Mouse (Mus musculus): ENCODE results near the gene Tmem238.
"Not testable (repeated sequence)": the region's sequence is repeated elsewhere in the genome, so short reads cannot be mapped to it uniquely, and the experiment has no call there.

Tmem238 gene

DNA sequence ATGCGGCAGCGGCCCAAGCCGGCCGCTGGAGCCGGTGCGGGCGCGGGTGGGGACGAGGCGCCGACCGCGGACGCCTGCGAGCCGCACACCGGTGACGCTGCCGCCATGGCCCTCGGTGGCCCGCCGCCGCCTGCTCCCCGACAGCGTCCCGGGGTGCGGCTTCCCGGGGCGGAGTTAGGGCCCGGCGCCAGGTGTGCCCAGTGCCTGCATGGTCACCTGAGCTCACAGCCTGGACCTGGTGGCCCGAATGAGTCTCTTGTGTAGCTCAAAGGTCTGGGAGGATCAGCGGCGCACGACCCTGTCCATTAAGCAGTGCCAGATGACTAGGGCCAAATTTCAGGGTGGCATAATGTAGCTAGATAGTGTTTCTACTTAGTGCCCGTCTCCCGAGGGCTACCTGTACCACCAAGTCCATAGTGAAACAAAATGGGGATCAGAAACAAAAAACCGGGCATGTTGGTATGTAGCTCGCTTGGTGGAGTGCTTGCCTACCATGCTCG, at the start of gene Tmem238:
Gene Tmem238 (minus strand): TSS at position 221 of the 500 bp plus-strand sequence.
- in situ Hi-C loops (cut with MboI; ENCODE audit: low pct_unique_long_range_greater_than_20kb in 1 of 2, low sequenced_read_pairs in 2 of 2, unreplicated experiment in 1 of 2), result no loop called here

DNA sequence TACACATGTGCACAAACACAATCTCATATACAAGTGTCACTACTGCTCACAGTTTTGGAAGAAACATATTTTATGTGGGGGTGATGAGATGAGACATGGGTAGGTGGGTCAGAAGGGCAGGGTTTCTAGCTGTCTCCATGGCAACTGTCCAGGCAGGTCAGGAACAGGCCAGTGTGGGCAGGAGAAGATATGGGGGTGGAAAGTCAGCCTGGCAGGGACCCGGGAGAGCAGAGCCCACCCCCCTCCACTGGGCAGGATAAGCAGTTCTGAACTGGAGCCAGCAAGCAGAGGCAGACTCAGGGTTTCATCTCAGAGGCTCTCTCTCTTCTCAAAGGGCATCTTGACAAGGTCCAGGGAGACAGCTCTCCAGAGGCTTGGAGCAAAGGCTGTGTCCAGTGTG, 48.2 kb upstream of the Tmem238 start:
- in situ Hi-C loops (cut with MboI; ENCODE audit: low pct_unique_long_range_greater_than_20kb in 1 of 2, low sequenced_read_pairs in 2 of 2, unreplicated experiment in 1 of 2), result no loop called here

DNA sequence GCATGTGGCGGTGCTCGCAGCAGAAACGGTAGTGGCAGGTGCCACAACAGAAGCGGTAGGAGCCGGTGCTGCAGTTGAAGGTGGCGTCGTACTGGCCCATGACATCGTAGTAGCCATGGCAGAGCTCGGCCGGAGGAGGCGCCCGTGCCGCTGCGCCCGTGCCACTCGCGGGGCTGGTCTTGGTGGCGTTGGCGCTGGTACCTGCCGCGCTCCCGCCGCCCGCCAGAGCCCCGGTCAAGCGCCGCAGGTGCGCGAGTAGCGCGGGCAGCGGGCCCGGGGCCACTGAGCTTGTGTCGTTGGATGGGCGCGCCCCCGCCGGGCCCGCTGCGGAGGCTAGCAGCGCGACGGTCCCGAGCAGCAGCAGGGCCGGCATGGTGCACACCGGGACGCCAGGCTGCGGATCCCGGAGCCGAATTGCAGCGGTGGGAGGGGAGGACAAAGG, 46.9 kb upstream of the Tmem238 start:
- in situ Hi-C loops (cut with MboI; ENCODE audit: low pct_unique_long_range_greater_than_20kb in 1 of 2, low sequenced_read_pairs in 2 of 2, unreplicated experiment in 1 of 2), result no loop called here

DNA sequence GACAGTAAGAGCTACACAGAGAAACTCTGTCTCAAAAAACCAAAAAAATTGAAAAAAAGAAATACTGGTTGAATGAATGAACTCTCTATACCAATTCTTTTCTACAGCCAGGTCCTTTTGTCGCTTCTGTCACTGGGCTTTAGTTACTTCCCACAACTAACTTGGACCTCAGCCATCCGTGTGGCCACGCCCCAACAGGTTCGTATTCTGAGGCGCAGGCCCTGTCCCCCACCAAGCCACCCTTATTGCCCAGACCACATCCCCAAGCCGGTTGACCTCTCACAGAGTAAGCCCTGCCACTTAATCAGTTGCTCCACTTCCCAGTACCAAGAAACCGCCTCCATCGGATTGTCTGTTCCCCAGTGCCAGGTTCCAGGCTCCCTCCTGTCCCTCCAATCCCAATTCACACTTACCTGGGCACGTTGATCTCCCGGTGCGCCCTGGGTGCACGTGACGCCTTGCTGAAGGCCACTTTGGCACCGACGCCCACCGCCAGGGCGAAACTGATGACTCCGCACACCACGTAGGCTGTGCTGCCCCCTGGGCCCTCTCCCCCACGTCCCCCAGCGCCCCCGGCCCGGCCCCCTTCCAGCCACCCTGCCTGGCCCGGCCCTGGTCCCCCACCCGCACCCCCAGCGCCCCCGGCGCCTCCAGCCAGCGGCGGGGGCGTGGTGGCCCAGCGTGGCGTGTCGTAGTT, 46.3 kb upstream of the Tmem238 start:
- in situ Hi-C loops (cut with MboI; ENCODE audit: low pct_unique_long_range_greater_than_20kb in 1 of 2, low sequenced_read_pairs in 2 of 2, unreplicated experiment in 1 of 2), result no loop called here

DNA sequence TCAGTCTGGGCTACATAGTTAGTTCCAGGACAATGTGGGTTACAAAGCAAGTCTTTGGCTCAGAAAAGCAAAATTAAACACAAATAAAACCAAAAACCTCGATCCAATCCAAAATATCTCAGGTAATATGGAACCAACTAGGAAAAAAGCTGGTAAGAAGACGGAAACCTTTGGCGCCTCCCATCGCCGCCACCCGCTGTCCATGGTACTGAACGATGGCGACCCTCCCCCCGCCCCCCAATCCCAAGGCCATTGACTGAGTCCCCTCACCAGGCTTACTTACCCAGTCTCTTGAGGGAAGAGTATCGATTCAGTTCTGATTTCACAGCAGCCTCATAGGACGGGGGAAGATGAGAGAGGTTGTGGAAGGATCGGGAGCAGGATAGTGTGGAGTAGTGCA, 41.0 kb upstream of the Tmem238 start:
- in situ Hi-C loops (cut with MboI; ENCODE audit: low pct_unique_long_range_greater_than_20kb in 1 of 2, low sequenced_read_pairs in 2 of 2, unreplicated experiment in 1 of 2), result no loop called here

DNA sequence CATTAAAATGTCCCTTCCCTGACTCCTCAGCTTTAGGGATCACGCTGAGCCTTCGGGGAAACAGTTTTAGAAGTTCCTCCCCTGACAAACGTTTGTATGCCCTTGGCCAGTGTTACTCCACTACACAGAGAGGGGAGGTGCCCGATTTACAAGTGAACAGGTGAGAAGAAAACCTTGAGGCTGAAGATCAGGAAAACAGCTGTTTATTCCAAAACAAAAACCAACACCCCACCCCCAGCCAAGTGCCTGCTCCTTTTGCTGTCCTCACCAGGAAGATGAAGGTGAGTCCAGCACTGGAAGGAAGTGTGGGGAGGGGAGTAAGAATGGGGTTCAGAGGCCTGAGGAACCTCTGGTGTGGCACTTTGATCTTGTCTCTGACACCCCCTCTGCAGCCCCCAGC, 35.9 kb upstream of the Tmem238 start:
- in situ Hi-C loops (cut with MboI; ENCODE audit: low pct_unique_long_range_greater_than_20kb in 1 of 2, low sequenced_read_pairs in 2 of 2, unreplicated experiment in 1 of 2), result no loop called here

DNA sequence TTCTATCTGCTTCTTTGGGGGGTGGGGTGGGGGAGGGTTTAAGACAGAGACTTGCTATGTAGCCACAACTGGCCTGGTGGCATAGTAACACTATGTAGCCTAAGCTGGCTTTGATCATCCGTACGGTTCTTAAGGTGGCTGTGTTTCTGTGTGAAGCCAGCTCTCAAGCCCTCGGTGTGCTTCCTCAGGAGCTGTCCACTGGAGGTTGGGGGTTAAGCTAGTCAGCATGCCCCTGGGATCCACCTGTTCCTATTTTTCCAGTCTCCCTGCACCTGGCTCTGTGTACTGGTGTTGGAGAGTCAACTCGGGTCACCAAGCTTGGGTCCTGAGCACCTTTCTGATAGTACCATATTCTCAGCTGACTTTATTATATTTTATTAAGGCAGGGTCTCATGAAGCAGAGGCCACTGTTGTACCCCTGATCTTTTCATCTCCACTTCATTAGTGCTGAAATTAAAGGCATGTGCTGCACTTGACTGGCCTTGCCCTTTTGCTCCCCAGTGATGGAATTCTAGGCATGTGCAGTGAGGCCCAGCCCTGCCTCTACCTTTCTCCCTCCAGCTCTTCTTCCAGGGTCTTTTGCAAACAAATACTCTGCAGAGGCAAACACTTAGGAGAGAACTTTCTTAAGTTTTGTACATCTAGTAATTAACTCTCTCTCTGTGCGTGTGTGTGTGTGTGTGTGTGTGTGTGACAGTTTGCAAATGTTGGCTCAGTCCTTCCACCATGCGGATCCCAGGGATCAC, 32.9 kb upstream of the Tmem238 start:
- in situ Hi-C loops (cut with MboI; ENCODE audit: low pct_unique_long_range_greater_than_20kb in 1 of 2, low sequenced_read_pairs in 2 of 2, unreplicated experiment in 1 of 2), result no loop called here

DNA sequence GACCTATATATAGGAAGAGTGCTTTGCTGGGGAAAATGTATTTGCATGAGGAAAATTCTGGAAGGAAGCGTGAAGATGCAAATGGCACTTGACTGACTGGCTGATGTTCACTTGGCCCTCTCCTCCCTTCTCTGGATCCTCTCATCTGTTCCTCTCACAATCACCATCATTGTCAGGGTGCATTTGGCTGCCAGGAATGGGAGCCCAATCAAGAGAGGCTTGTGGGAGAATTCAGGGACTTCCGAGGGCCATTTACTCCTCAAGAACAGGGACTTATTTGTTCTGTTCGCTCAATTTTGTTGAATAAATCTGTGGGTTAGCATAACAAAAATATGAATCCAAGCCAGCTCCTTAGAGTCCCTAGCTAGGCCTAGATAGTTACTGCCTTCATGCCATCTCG, 32.2 kb upstream of the Tmem238 start:
- in situ Hi-C loops (cut with MboI; ENCODE audit: low pct_unique_long_range_greater_than_20kb in 1 of 2, low sequenced_read_pairs in 2 of 2, unreplicated experiment in 1 of 2), result no loop called here

DNA sequence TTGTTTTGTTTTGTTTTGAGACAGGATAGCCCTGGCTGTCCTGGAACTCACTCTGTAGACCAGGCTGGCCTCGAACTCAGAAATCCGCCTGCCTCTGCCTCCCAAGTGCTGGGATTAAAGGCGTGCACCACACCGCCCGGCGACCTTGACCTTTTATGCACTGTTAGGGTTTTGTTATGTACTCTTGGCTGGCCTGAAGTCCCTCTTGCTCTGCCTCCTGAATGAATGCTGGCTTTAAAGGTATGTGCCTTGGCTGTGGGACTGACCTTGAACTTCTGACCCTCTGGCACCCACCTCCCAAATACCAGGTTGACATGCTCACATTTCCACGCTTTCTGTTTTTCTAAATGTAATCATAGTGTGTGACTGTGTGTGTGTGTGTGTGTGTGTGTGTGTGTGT, 31.5 kb upstream of the Tmem238 start:
- in situ Hi-C loops (cut with MboI; ENCODE audit: low pct_unique_long_range_greater_than_20kb in 1 of 2, low sequenced_read_pairs in 2 of 2, unreplicated experiment in 1 of 2), result not testable (repeated sequence)

DNA sequence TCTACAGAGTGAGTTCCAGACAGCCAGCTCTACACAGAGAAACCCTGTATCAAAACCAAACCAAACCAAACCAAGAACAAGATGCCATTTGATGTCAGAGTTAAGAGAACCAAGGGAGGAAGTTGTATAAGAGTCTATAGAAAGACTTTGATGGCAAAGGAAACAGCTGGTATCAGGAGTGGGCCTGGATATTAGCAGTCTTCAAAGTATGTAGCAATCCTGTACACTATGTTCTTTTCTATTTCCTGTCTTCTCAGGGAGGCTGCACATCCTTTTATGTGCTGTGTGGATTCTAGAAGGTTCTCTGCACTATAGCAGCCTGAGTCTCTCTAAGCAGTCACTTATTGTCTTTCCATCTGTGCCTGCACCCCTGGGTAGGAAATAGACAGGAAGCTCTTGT, 27.1 kb upstream of the Tmem238 start:
- in situ Hi-C loops (cut with MboI; ENCODE audit: low pct_unique_long_range_greater_than_20kb in 1 of 2, low sequenced_read_pairs in 2 of 2, unreplicated experiment in 1 of 2), result no loop called here

DNA sequence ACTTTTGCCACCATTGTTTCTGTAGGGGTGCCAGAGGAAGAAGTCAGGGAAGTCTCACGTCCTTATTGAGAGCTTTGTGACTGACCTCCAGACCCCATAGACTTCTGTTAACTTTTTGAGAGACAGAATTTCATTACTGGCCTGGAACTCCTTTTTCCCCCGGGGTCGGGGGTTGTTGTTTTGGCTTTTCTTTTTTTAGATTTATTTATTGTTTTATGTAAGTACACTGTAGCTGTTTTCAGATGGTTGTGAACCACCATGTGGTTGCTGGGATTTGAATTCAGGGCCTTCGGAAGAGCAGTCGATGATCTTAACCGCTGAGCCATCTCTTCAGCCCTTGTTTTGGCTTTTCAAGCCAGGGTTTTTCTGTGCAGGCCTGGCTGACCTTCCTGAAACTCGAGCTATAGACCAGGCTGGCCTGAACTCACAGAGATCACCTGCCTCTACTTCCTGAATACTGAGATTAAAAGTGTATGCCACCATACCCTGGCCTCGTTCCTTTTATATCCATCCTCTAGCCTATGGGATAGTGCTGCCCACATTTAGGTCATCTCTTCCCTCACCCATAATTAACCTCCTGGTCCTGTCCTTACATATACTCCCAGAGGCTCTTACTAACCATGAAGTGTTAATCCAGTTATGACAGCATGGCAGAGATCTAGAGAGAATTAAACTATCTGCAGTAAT, 23.8 kb upstream of the Tmem238 start:
- in situ Hi-C loops (cut with MboI; ENCODE audit: low pct_unique_long_range_greater_than_20kb in 1 of 2, low sequenced_read_pairs in 2 of 2, unreplicated experiment in 1 of 2), result no loop called here

DNA sequence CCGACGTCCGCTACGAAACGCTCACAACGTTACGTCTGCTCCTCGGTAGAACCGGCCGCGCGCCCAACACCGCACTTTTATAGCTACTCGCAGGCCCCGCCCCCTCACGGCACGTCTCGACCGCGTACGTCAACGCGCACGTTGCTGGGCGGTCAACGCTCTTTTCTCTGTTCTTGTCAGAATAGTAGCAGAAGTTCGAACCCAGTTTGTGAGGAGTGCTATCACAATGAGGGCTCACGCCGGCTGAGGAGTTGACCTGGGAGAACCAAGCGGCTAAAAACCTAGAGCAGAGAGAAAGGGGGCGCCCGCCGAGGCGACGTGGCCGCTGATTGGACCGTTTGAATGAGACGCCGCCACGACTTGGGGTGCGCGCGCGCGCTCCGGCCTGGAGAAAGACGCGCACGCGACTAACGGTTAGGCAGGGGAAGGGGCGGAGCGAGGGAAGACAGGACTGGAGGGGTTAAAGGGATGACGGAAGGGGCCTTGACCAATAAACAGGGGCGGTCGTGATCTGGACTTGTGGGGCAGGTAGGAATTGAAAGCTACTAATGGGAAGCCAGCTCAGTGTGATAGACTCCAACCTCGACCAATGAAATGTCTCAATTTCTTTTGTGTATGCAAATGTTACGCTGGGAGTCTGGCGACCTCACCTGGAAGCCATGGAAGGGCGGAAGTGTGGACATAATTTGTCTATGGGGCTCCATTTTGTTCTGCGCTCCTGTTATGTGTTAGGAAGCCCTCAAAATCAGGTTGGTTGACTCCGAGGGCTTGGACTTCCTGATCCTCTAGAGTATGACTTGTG, 23.0 kb upstream of the Tmem238 start, which contains the start of gene Ube2s:
Gene Ube2s (minus strand): TSS at position 288 of the 802 bp plus-strand sequence.
- in situ Hi-C loops (cut with MboI; ENCODE audit: low pct_unique_long_range_greater_than_20kb in 1 of 2, low sequenced_read_pairs in 2 of 2, unreplicated experiment in 1 of 2), result no loop called here

DNA sequence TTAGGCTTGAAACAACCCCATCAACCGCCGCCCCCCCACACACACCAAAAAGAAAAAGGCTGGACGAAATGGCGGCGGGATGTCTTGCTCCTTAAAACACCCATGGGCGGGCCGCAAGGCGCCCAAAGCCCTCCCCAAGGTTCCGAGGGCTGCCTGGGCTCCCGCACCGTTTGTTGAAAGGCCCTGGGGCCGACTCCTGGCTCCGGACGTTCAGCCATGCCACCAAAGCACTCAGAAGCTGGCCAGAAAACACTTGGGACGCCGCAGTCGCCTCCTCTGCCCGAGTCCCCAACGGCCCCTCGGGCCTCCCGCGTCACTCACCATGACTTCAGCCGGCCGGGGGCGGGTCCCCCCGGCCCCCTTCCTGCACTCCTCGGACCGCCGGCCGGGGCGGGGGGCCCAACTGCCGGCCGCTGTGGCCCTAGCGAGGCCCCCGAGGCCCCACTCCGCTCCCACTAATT, 22.4 kb upstream of the Tmem238 start:
- in situ Hi-C loops (cut with MboI; ENCODE audit: low pct_unique_long_range_greater_than_20kb in 1 of 2, low sequenced_read_pairs in 2 of 2, unreplicated experiment in 1 of 2), result no loop called here

DNA sequence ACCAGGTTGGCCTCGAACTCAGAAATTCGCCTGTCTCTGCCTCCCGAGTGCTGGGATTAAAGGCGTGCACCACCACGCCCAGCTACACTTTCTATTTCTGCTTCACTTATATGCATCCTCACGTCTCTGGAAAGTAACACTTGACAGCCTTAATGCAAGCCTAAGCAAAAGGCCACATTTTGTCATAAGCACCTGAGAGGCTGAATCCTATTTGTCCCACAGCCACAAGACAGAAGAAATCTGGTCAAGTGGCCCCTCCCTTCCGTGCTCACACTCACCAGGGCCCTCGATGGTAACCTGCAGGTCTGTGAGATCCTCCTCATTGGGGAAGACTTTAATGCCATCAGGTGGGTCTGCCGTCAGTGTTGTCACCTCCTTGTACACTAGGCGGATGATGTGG, 21.7 kb upstream of the Tmem238 start:
- in situ Hi-C loops (cut with MboI; ENCODE audit: low pct_unique_long_range_greater_than_20kb in 1 of 2, low sequenced_read_pairs in 2 of 2, unreplicated experiment in 1 of 2), result not testable (repeated sequence)

DNA sequence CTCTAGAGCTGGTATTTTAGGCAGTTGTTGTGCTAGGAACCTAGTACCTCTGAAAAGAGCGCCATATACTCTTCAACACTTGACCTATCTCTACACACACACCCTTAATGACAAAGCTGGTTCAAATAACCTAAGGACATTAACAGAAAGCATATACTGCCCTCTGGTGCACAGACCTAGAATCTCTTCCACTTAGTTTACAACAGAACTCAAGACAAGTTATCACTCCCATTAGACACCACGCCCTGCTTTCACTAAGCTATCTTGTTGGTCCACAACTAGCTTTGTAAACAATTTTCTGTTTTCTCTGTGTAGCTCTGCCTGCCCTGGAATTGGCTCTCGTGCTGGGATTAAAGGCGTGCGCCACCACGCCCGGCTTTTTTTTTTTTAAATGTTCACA, 17.3 kb upstream of the Tmem238 start:
- in situ Hi-C loops (cut with MboI; ENCODE audit: low pct_unique_long_range_greater_than_20kb in 1 of 2, low sequenced_read_pairs in 2 of 2, unreplicated experiment in 1 of 2), result no loop called here

DNA sequence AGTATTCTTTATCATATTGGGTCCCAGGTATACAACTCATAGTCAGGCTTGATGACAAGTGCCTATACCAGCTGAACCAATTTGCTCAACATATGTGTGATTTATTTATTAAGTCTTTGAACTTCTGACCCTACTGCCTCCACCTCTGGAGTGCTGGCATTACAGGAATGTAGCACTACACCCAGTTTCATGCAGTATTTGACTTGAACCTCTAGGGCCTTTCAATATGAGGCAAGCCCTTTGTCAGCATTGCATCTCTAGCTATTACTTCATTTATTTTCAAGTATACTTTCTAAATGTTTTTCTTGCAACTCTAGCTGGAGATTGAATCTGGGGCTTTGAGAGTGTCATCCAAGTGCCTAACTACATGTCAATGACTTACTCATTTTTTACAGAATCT, 12.8 kb upstream of the Tmem238 start:
- in situ Hi-C loops (cut with MboI; ENCODE audit: low pct_unique_long_range_greater_than_20kb in 1 of 2, low sequenced_read_pairs in 2 of 2, unreplicated experiment in 1 of 2), result no loop called here

DNA sequence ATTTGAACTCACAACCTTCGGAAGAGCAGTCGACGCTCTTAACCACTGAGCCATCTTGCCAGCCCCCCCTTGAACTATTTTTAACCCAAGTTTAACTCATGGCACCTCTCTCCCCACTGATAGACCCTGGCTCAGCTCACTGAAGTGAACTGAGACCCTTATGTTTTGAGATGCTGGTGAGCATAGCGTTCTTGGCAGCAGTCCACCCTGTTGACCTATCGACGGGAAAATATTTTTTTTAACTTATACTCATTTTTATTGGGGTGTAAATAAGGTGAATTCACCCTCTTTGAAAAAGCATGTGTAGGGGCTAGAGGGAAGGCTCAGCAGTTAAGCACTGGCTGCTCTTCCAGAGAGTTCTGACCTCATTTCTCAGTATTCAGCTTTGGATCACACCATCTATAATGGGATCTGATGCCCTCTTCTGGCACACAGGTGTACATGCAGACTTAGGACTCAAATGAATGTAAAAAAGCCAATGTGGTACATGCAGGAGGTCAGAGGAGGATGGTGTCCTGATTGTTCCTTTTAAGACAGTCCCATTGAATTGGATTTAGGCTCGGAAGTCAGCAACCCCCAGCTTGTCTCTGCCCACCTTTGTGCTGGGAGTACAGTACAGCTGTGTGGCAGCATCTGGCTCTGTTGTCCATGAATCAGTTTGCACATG, 6.4 kb upstream of the Tmem238 start:
- in situ Hi-C loops (cut with MboI; ENCODE audit: low pct_unique_long_range_greater_than_20kb in 1 of 2, low sequenced_read_pairs in 2 of 2, unreplicated experiment in 1 of 2), result no loop called here

DNA sequence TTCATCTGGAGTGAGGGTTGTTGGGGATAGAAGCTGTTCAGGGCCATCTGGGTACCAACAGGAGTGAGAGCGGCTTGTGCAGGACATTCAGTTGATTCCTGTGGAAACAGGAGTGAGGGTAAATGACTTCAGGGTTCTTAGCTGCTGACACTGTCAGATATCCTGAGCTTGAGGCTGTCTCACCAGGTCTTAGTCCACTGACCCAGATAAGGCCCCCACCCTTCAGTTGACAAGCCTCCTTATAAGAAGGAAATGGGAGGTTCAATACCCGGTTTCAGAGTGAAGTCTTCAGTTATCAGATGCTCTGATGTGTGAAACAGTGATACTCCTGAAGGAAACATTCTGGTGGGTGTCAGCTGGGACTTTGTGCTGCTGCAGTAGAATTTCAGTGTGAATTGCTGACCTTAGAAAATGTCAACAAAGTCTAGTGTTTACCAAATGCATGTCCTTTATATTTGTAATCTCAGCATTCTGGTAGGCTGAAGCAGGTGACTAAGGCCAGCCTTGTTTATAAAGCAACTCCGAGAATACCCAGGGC, 5.2 kb upstream of the Tmem238 start:
- in situ Hi-C loops (cut with MboI; ENCODE audit: low pct_unique_long_range_greater_than_20kb in 1 of 2, low sequenced_read_pairs in 2 of 2, unreplicated experiment in 1 of 2), result no loop called here
